Mouse (Mus musculus) liver, adult 2 months (tissue): ENCODE data around the gene Fam174b.

Source experiments
- CTCF ChIP-seq: fragments of 200-500 bp; IDR thresholded peaks from 2 replicates; pipeline ENCODE4 v1.5.1; 2011; ENCODE audit warnings: low read depth, low read length, control low read depth
- POLR2A ChIP-seq: fragments of 200-500 bp; IDR thresholded peaks from 2 replicates; pipeline ENCODE4 v1.6.1; 2011; ENCODE audit warnings: low read length, control low read depth; ENCODE audit not compliant: insufficient read depth; ENCODE audit errors: extremely low read depth

DNA sequence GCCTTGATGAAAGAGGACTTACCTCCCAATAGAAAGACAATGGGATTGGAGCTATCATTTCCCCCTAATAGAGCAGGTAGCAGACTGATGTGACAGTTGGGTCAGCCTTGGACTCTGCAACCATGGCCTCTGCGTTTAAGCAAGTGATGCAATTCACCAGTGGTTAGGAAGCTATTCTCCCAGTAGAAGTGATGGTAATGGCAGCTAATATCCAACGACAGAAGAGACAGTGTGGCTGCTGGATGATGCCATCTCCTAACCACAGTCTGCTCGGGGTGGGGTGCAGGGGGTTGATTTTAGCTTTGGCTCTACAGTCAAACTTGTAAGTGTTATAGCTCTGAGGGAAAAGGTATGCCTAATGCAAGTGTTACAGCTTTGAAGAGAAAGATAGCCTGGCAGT lies 18.3 kb upstream of the Fam174b start:
- TF ChIP-seq CTCF (no peak), POLR2A (no peak)
